Mouse (Mus musculus) heart, adult 2 months (tissue): ENCODE measurements at regions not wholly inside any gene's neighbourhood (a gene's known extent, or its start where the extent isn't known, plus 50 kb on each side); places are given as distances from the start of the nearest gene placed in this dataset.

Experiments used
- CTCF ChIP-seq: fragments of 200-600 bp; IDR thresholded peaks from 2 replicates; pipeline ENCODE4 v1.8.1; 2022; ENCODE audit warnings: antibody characterized with exemption, mild to moderate bottlenecking, moderate library complexity
- EP300 ChIP-seq: fragments of 200-500 bp; IDR thresholded peaks from 2 replicates; pipeline ENCODE4 v1.6.1; 2011; ENCODE audit warnings: low read depth, low read length, control low read depth; ENCODE audit not compliant: insufficient read depth
- POLR2A ChIP-seq: fragments of 200-500 bp; IDR thresholded peaks from 2 replicates; pipeline ENCODE4 v1.6.1; 2011; ENCODE audit warnings: mild to moderate bottlenecking, low read depth, low read length, control low read depth; ENCODE audit not compliant: insufficient read depth

- no peak for TF ChIP-seq CTCF
- TF ChIP-seq POLR2A = no peak
- TF ChIP-seq EP300 = no peak
Observed at GRCm38 (mm10) chr19:59850696-59851095, 92.8 kb downstream of the Rab11fip2 start.
